Mouse (Mus musculus) limb, embryonic 11.5 days (tissue): ENCODE results near the gene Ints3. TPM values are rescaled to one million over a fixed set of nuclear protein-coding genes. Genes with fewer than 3 reads are reported as not detected.

Source experiments
- ATAC-seq: fragments of 200-750 bp; cut with Nextera tagmentation; 2 replicates; pipeline ENCODE4 v1.8.0; 2017; ENCODE audit warnings: low read depth; ENCODE audit not compliant: insufficient number of reproducible peaks, low FRiP score, low TSS enrichment
- DNase-seq: peaks from one replicate; pipeline ENCODE4 v3.0.0-alpha.2; 2015; ENCODE audit warnings: low spot score
- H3K27ac ChIP-seq: fragments of 300-500 bp; sonication (generic); replicated peaks from 2 replicates; pipeline ENCODE4 v1.5.1; 2014; ENCODE audit warnings: low read depth, mild to moderate bottlenecking, low read length
- H3K27me3 ChIP-seq: fragments of 300-500 bp; sonication (generic); 2 replicates; pipeline ENCODE4 v1.6.1; 2014; ENCODE audit warnings: mild to moderate bottlenecking, low read length, mixed read lengths; ENCODE audit not compliant: control insufficient read depth, insufficient read depth
- H3K36me3 ChIP-seq: fragments of 300-500 bp; sonication (generic); 2 replicates; pipeline ENCODE4 v1.6.1; 2014; ENCODE audit warnings: mild to moderate bottlenecking, low read length, moderate library complexity, mixed read lengths; ENCODE audit not compliant: control insufficient read depth, insufficient read depth
- H3K4me1 ChIP-seq: fragments of 300-500 bp; sonication (generic); 2 replicates; pipeline ENCODE4 v1.6.1; 2014; ENCODE audit warnings: low read length, mixed read lengths; ENCODE audit not compliant: control insufficient read depth, insufficient read depth
- H3K4me2 ChIP-seq: fragments of 300-500 bp; sonication (generic); 2 replicates; pipeline ENCODE4 v1.6.1; 2014; ENCODE audit warnings: low read depth, mild to moderate bottlenecking, moderate library complexity; ENCODE audit not compliant: severe bottlenecking
- H3K4me3 ChIP-seq: fragments of 300-500 bp; sonication (generic); 2 replicates; pipeline ENCODE4 v1.5.1; 2014; ENCODE audit warnings: low read depth, low read length
- H3K9ac ChIP-seq: fragments of 300-500 bp; sonication (generic); 2 replicates; pipeline ENCODE4 v1.6.1; 2014; ENCODE audit warnings: mild to moderate bottlenecking, low read length
- H3K9me3 ChIP-seq: fragments of 300-500 bp; sonication (generic); 2 replicates; pipeline ENCODE4 v1.6.1; 2016; ENCODE audit warnings: low read length; ENCODE audit not compliant: control insufficient read depth
- WGBS: fragments of 180-500 bp; shearing (Covaris S2); extraction: QIAGEN DNeasy Blood & Tissue Kit; methylation state at CpG from one replicate; pipeline ENCODE4 v1.1.7; 2014; 5-methylcytosine and 5-hydroxymethylcytosine counted together
- polyA plus RNA-seq: library from polyadenylated mRNA; unstranded; fragments of >200 nt; fragmentation: Nextera tagmentation; extraction: Ambion mirVana; gene quantifications from 2 replicates; pipeline ENCODE4 v1.2.1, GENCODE M21; 2014

Gene Ints3
- polyA plus RNA-seq, 1 experiment from 2014 or later, result 47.2 TPM

- Histone ChIP-seq H3K4me1 (peaks cover 7% of the 10 kb centered on the region), H3K36me3 (no peaks in the 10 kb centered on the region), H3K9ac (peak overlapping the region; percentile 59; the same call in 1 of the 2 replicates), H3K27ac (no peak overlapping the region; the same call in 1 of the 2 replicates), H3K9me3 (no peaks in the 10 kb centered on the region), H3K27me3 (no peaks in the 10 kb centered on the region), H3K4me2 (peak overlapping the region; percentile 79), H3K4me3 (peak overlapping the region; percentile 86)
- 61% methylated on average over 11 of the region's 11 CpGs for WGBS
- DNase-seq (no peak), ATAC-seq (no peak)
Observed at GRCm38 (mm10) chr3:90434073-90434730, 780 bp upstream of the Ints3 start.

GRCm38 (mm10) chr3:90432811-90433219 lies 607 bp downstream of the Ints3 start:
- ATAC-seq, result peak; percentile 23; the same call in 1 of the 2 replicates
- 0% methylated on average over 11 of the region's 12 CpGs for WGBS
- peak overlapping the region; percentile 86 for H3K4me3 ChIP-seq
- no peaks in the 10 kb centered on the region for H3K27me3 ChIP-seq
- H3K27ac ChIP-seq, result peak overlapping the region; percentile 95
- H3K4me2 ChIP-seq, result peak overlapping the region; percentile 79
- DNase-seq, result no peak
- peak overlapping the region; percentile 92 for H3K9ac ChIP-seq
- H3K9me3 ChIP-seq, result no peaks in the 10 kb centered on the region
- no peaks in the 10 kb centered on the region for H3K36me3 ChIP-seq
- peaks cover 7% of the 10 kb centered on the region for H3K4me1 ChIP-seq

GRCm38 (mm10) chr3:90432348-90432747 lies 1.1 kb downstream of the Ints3 start:
- no peak for DNase-seq
- no peaks in the 10 kb centered on the region for H3K36me3 ChIP-seq
- H3K9me3 ChIP-seq, result no peaks in the 10 kb centered on the region
- peak overlapping the region; percentile 79 for H3K4me2 ChIP-seq
- no peak for ATAC-seq
- H3K4me1 ChIP-seq, result peaks cover 7% of the 10 kb centered on the region
- H3K9ac ChIP-seq, result peak overlapping the region; percentile 92
- H3K4me3 ChIP-seq, result peak overlapping the region; percentile 86
- 23% methylated on average over 2 of the region's 2 CpGs for WGBS
- H3K27ac ChIP-seq, result no peak overlapping the region
- no peaks in the 10 kb centered on the region for H3K27me3 ChIP-seq

GRCm38 (mm10) chr3:90429576-90429975 lies 3.8 kb downstream of the Ints3 start:
- 91% methylated on average over 3 of the region's 3 CpGs for WGBS
- Histone ChIP-seq H3K9ac (no peak overlapping the region), H3K4me3 (no peak overlapping the region), H3K4me1 (peaks cover 7% of the 10 kb centered on the region), H3K27me3 (no peaks in the 10 kb centered on the region), H3K9me3 (no peaks in the 10 kb centered on the region), H3K27ac (no peak overlapping the region), H3K36me3 (no peaks in the 10 kb centered on the region), H3K4me2 (no peak overlapping the region)
- ATAC-seq (no peak), DNase-seq (no peak)

- H3K9ac ChIP-seq, result no peak overlapping the region; the same call in 1 of the 2 replicates
- H3K4me1 ChIP-seq, result peaks cover 5% of the 10 kb centered on the region; the same call in 1 of the 2 replicates
- H3K27me3 ChIP-seq, result no peaks in the 10 kb centered on the region
- H3K27ac ChIP-seq, result no peak overlapping the region
- H3K4me3 ChIP-seq, result no peak overlapping the region
- H3K36me3 ChIP-seq, result no peaks in the 10 kb centered on the region
- H3K4me2 ChIP-seq, result no peak overlapping the region
- H3K9me3 ChIP-seq, result no peaks in the 10 kb centered on the region
- 88% methylated on average over 6 of the region's 6 CpGs for WGBS
- ATAC-seq (no peak), DNase-seq (no peak)
Observed at GRCm38 (mm10) chr3:90428186-90428585, 5.2 kb downstream of the Ints3 start.

- H3K27ac ChIP-seq, result no peak overlapping the region
- no peak overlapping the region for H3K4me3 ChIP-seq
- peaks cover under 1% of the 10 kb centered on the region; the same call in 1 of the 2 replicates for H3K36me3 ChIP-seq
- no peak overlapping the region for H3K9ac ChIP-seq
- 93% methylated on average over 1 of the region's 1 CpGs for WGBS
- peaks cover 5% of the 10 kb centered on the region; the same call in 1 of the 2 replicates for H3K4me1 ChIP-seq
- no peak for DNase-seq
- H3K27me3 ChIP-seq, result no peaks in the 10 kb centered on the region
- no peak for ATAC-seq
- no peaks in the 10 kb centered on the region for H3K9me3 ChIP-seq
- no peak overlapping the region for H3K4me2 ChIP-seq
Observed at GRCm38 (mm10) chr3:90427574-90427973, 5.8 kb downstream of the Ints3 start.

GRCm38 (mm10) chr3:90425499-90425898 lies 7.9 kb downstream of the Ints3 start:
- no peak overlapping the region for H3K4me2 ChIP-seq
- no peaks in the 10 kb centered on the region for H3K9me3 ChIP-seq
- H3K9ac ChIP-seq, result no peak overlapping the region
- ATAC-seq (no peak), DNase-seq (no peak)
- H3K36me3 ChIP-seq, result peaks cover 4% of the 10 kb centered on the region
- 91% methylated on average over 2 of the region's 2 CpGs for WGBS
- no peak overlapping the region for H3K27ac ChIP-seq
- H3K27me3 ChIP-seq, result no peaks in the 10 kb centered on the region
- H3K4me3 ChIP-seq, result no peak overlapping the region
- H3K4me1 ChIP-seq, result no peaks in the 10 kb centered on the region

- Histone ChIP-seq H3K9me3 (no peaks in the 10 kb centered on the region), H3K4me3 (no peak overlapping the region), H3K9ac (no peak overlapping the region), H3K27me3 (no peaks in the 10 kb centered on the region), H3K27ac (no peak overlapping the region), H3K36me3 (peaks cover 4% of the 10 kb centered on the region), H3K4me1 (no peaks in the 10 kb centered on the region), H3K4me2 (no peak overlapping the region)
- ATAC-seq, result no peak
- no peak for DNase-seq
Observed at GRCm38 (mm10) chr3:90423549-90423948, 9.9 kb downstream of the Ints3 start.

- Histone ChIP-seq H3K27ac (no peak overlapping the region), H3K4me1 (no peaks in the 10 kb centered on the region), H3K27me3 (no peaks in the 10 kb centered on the region), H3K36me3 (peaks cover 9% of the 10 kb centered on the region), H3K9ac (no peak overlapping the region), H3K4me3 (no peak overlapping the region), H3K4me2 (no peak overlapping the region), H3K9me3 (no peaks in the 10 kb centered on the region)
- DNase-seq, result no peak
- WGBS, result 93% methylated on average over 6 of the region's 6 CpGs
- no peak for ATAC-seq
Observed at GRCm38 (mm10) chr3:90420696-90421095, 12.7 kb downstream of the Ints3 start.
